Mouse (Mus musculus): Measurements from ENCODE around the gene Bcl7c. TPM values are rescaled to one million over a fixed set of nuclear protein-coding genes. Genes with fewer than 3 reads are reported as not detected.

Gene Bcl7c
- polyA plus RNA-seq, 1 experiment from 2014 or later = 34.4 TPM

DNA sequence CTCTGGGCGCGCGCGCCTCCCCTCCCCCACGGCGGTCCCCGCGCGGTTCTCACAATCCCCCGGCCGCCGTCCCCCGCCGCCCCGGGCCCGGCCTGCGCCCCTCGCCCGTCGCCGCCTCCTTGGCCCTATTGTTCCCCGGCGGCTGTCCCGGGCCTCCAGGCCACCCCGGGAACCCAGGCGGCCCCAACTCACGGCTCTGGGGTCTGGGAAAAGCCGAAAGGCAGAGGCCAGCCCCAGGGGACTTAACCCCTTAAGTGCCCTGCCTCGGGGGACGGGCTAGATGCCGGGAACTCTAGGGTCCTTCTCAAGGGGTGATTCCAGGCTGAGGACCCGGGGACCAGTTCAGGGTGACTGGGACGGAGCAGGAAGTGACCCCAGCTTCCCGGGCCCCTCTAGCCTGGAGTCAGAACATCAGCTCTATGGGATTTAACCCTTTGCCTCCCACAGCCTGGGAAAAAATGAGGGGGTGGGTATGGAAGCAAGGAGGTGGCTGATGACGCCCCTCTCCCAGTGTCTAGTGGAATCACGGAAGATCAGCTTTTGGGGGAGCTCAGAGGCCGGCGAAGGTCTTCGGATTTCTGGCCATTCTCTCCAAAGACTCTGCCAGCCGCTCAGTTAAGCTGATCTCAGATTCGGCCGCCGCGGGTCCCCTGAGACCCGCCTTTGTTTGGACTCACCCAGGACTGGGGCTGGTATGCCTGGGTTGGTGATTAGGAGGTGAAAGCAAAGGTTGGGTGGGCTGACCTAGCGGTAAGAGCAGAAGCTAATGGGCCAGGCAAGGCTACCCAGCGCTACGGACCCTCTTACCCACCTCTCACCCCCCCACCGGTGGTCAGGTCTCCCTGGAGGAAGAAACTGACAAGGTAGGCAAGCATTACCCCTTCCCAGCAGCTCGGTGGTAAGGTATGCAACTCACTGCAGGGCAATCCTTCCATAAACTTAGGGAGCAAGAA, 93.6 kb downstream of the Bcl7c start, which contains the start of gene Zfp629:
Gene Zfp629 (minus strand): TSS at position 907 of the 953 bp plus-strand sequence.
- peak within 1 kb of the TSS; percentile 91 for H3K27ac ChIP-seq (ENCODE audit: low read depth, low read length)
- peak within 1 kb of the TSS; percentile 99 for H3K4me3 ChIP-seq (ENCODE audit: low read depth, low read length)
- peak within 1 kb of the TSS; percentile 67 for H3K4me2 ChIP-seq
- WGBS (ENCODE audit: insufficient replicate concordance) = 0% methylated on average over 24 of the region's 50 CpGs
- ATAC-seq (replicated peaks; ENCODE audit: insufficient number of reproducible peaks, low FRiP score, low TSS enrichment) = peak; percentile 79
- H3K4me1 ChIP-seq (ENCODE audit: control insufficient read depth, insufficient read depth, low read length) = peaks cover 8% of the 10 kb centered on the region
- peaks cover 17% of the 10 kb centered on the region for H3K9me3 ChIP-seq (replicated peaks; ENCODE audit: control insufficient read depth, low read length)
- H3K27me3 ChIP-seq (ENCODE audit: control insufficient read depth, insufficient read depth, low read length) = no peaks in the 10 kb centered on the region
- peak within 1 kb of the TSS; percentile 98 for H3K9ac ChIP-seq (ENCODE audit: low read depth, low read length)
- peaks cover 28% of the 10 kb centered on the region for H3K36me3 ChIP-seq (ENCODE audit: control insufficient read depth, insufficient read depth, low read length)

DNA sequence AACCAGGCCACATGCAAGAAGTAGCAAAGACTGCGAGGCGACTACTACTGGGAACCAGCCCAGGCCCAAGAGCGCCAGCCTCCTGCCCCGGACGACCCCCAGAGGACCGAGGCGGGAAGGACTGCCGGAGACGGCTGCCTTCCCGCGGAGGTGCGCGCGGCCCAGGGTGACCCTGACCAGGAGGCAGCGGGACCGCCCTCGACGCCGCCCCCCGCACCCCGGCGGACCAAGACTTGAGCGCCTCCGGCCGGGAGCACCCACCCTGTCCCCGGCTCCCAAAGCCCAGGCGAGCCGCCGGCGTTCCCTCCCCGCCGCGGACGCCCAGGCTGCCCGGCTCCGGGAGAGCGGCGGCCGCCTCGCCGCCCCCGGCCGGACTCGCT, 94.2 kb downstream of the Bcl7c start:
- peak; percentile 61 for ATAC-seq (replicated peaks; ENCODE audit: insufficient number of reproducible peaks, low FRiP score, low TSS enrichment)
- no peaks in the 10 kb centered on the region for H3K27me3 ChIP-seq (ENCODE audit: control insufficient read depth, insufficient read depth, low read length)
- H3K9ac ChIP-seq (ENCODE audit: low read depth, low read length) = peak overlapping the region; percentile 98
- peak overlapping the region; percentile 91 for H3K27ac ChIP-seq (ENCODE audit: low read depth, low read length)
- WGBS (ENCODE audit: insufficient replicate concordance) = under 1% methylated on average over 20 of the region's 44 CpGs
- H3K36me3 ChIP-seq (ENCODE audit: control insufficient read depth, insufficient read depth, low read length) = peaks cover 35% of the 10 kb centered on the region
- H3K4me3 ChIP-seq (ENCODE audit: low read depth, low read length) = peak overlapping the region; percentile 99
- H3K9me3 ChIP-seq (replicated peaks; ENCODE audit: control insufficient read depth, low read length) = peaks cover 19% of the 10 kb centered on the region
- peaks cover 8% of the 10 kb centered on the region for H3K4me1 ChIP-seq (ENCODE audit: control insufficient read depth, insufficient read depth, low read length)
- peak overlapping the region; percentile 67 for H3K4me2 ChIP-seq

DNA sequence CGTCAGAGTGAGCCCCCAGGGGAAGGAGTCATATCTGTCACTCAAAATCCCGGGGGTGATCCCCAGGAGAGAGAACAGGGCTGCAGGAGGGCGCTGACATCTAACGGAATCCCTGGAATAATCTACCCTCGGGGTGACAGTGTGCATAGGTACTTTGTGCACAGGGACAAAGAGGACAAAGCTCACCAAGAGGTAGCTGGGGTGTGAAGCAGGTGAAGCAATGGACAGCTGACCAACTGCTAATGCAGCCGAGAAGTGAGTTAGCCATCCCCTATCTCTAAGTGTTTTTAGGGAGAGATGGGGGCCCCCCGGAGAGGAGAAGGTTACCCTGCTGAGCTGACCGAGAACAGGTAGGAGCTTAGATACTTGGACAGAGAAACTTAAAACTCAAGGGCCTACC, 94.6 kb downstream of the Bcl7c start:
- Histone ChIP-seq H3K27ac (ENCODE audit: low read depth, low read length) (peak overlapping the region; percentile 91), H3K4me2 (peak overlapping the region; percentile 67), H3K36me3 (ENCODE audit: control insufficient read depth, insufficient read depth, low read length) (peaks cover 36% of the 10 kb centered on the region), H3K4me1 (ENCODE audit: control insufficient read depth, insufficient read depth, low read length) (peaks cover 8% of the 10 kb centered on the region), H3K9me3 (replicated peaks; ENCODE audit: control insufficient read depth, low read length) (peaks cover 19% of the 10 kb centered on the region), H3K27me3 (ENCODE audit: control insufficient read depth, insufficient read depth, low read length) (no peaks in the 10 kb centered on the region), H3K9ac (ENCODE audit: low read depth, low read length) (peak overlapping the region; percentile 98), H3K4me3 (ENCODE audit: low read depth, low read length) (peak overlapping the region; percentile 99)
- ATAC-seq (replicated peaks; ENCODE audit: insufficient number of reproducible peaks, low FRiP score, low TSS enrichment) = no peak
- 28% methylated on average over 8 of the region's 8 CpGs for WGBS (ENCODE audit: insufficient replicate concordance)

DNA sequence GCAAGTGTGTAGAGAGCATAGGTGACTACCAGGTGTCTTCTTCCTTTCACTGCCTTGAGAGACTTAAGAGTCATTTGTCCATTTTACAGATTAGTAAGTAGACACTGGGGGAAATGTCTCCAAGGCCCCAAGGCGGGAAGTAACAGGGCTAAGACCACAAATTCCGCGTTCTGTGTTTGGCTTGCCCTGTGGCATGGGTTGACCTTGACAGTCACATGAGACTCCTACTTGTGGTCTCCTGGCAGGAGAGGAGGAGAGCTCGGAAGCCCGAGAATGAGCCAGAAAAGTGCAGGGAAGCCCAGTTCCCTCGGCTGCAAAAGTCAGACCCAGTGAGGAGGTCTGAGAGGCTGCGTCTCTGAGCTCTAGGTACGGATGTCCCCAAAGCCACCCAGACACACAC, 95.2 kb downstream of the Bcl7c start:
- ATAC-seq (replicated peaks; ENCODE audit: insufficient number of reproducible peaks, low FRiP score, low TSS enrichment) = no peak
- Histone ChIP-seq H3K9ac (ENCODE audit: low read depth, low read length) (no peak overlapping the region), H3K4me2 (peak overlapping the region; percentile 67), H3K4me1 (ENCODE audit: control insufficient read depth, insufficient read depth, low read length) (peaks cover 8% of the 10 kb centered on the region), H3K27me3 (ENCODE audit: control insufficient read depth, insufficient read depth, low read length) (no peaks in the 10 kb centered on the region), H3K36me3 (ENCODE audit: control insufficient read depth, insufficient read depth, low read length) (peaks cover 40% of the 10 kb centered on the region), H3K9me3 (replicated peaks; ENCODE audit: control insufficient read depth, low read length) (peaks cover 19% of the 10 kb centered on the region), H3K27ac (ENCODE audit: low read depth, low read length) (no peak overlapping the region), H3K4me3 (ENCODE audit: low read depth, low read length) (peak overlapping the region; percentile 99; the same call in 1 of the 2 replicates)
- WGBS (ENCODE audit: insufficient replicate concordance) = 78% methylated on average over 8 of the region's 8 CpGs

DNA sequence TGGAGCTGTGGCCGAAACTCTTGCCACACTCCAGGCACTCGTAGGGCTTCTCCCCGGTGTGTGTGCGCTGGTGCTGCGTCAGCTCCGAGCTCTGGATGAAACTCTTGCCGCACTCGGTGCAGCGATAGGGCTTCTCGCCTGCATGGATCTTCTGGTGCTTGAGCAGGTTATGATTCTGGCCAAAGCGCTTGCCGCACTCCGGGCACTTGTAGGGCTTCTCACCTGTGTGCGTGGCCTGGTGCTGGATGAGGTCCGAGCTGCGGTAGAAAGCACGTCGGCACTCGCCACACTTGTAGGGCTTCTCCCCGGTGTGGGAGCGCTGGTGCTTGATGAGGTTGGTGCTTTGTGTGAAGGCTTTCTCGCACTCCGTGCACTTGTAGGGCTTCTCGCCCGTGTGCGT, 97.2 kb downstream of the Bcl7c start:
- H3K4me2 ChIP-seq = no peak overlapping the region
- H3K36me3 ChIP-seq (ENCODE audit: control insufficient read depth, insufficient read depth, low read length) = peaks cover 47% of the 10 kb centered on the region
- no peak overlapping the region for H3K9ac ChIP-seq (ENCODE audit: low read depth, low read length)
- H3K4me3 ChIP-seq (ENCODE audit: low read depth, low read length) = no peak overlapping the region
- no peaks in the 10 kb centered on the region for H3K27me3 ChIP-seq (ENCODE audit: control insufficient read depth, insufficient read depth, low read length)
- no peak for ATAC-seq (replicated peaks; ENCODE audit: insufficient number of reproducible peaks, low FRiP score, low TSS enrichment)
- H3K27ac ChIP-seq (ENCODE audit: low read depth, low read length) = no peak overlapping the region
- peaks cover 19% of the 10 kb centered on the region for H3K9me3 ChIP-seq (replicated peaks; ENCODE audit: control insufficient read depth, low read length)
- 94% methylated on average over 26 of the region's 26 CpGs for WGBS (ENCODE audit: insufficient replicate concordance)
- H3K4me1 ChIP-seq (ENCODE audit: control insufficient read depth, insufficient read depth, low read length) = peaks cover 8% of the 10 kb centered on the region

MicroRNA genes within 50 kb of the gene (microRNA counts, 519-probe panel; counts per million panel counts)
- microRNA mmu-miR-762 = 32.2 counts per million

Small RNAs within 50 kb of the gene (microRNA-seq; reads per million reads assigned to microRNA genes)
- gene Mir762 (ENCODE audit: borderline number of aligned reads) = 0.20 reads per million

Other genes with a start within 250 kb of the Bcl7c start
- gene Prr14, start 249.3 kb downstream of the Bcl7c start, polyA plus RNA-seq (2014; fragmentation: Nextera tagmentation; extraction: Ambion mirVana) = 39.7 and 41.1 TPM in 2 replicates
- gene Fbrs, start 229.7 kb downstream of the Bcl7c start, polyA plus RNA-seq (2014; fragmentation: Nextera tagmentation; extraction: Ambion mirVana) = 9.9 and 11.1 TPM in 2 replicates
- 36.8 and 46.6 TPM in 2 replicates for gene Srcap, start 196.9 kb downstream of the Bcl7c start, polyA plus RNA-seq (2014; fragmentation: Nextera tagmentation; extraction: Ambion mirVana)
- 9.8 and 12.6 TPM in 2 replicates for gene Gm42715, start 189.3 kb downstream of the Bcl7c start, polyA plus RNA-seq (2014; fragmentation: Nextera tagmentation; extraction: Ambion mirVana)
- gene Tmem265, start 147.5 kb downstream of the Bcl7c start, polyA plus RNA-seq (2014; fragmentation: Nextera tagmentation; extraction: Ambion mirVana) = 3.0 and 5.6 TPM in 2 replicates
- gene Phkg2, start 135.6 kb downstream of the Bcl7c start, polyA plus RNA-seq (2014; fragmentation: Nextera tagmentation; extraction: Ambion mirVana) = 41.5 and 44.9 TPM in 2 replicates
- 8.7 and 10.0 TPM in 2 replicates for gene Ccdc189, start 120.3 kb downstream of the Bcl7c start, polyA plus RNA-seq (2014; fragmentation: Nextera tagmentation; extraction: Ambion mirVana)
- gene Rnf40, start 120.2 kb downstream of the Bcl7c start, polyA plus RNA-seq (2014; fragmentation: Nextera tagmentation; extraction: Ambion mirVana) = 23.4 and 27.6 TPM in 2 replicates
- 11.2 and 12.0 TPM in 2 replicates for gene Zfp629, start 93.1 kb downstream of the Bcl7c start, polyA plus RNA-seq (2014; fragmentation: Nextera tagmentation; extraction: Ambion mirVana)
- gene Ctf1, start 3.8 kb upstream of the Bcl7c start, polyA plus RNA-seq (2014; fragmentation: Nextera tagmentation; extraction: Ambion mirVana) = 4.7 and 4.9 TPM in 2 replicates
- 0.32 TPM in 1 of 2 replicates, not detected in the other for gene Ctf2, start 23.2 kb upstream of the Bcl7c start, polyA plus RNA-seq (2014; fragmentation: Nextera tagmentation; extraction: Ambion mirVana)
- gene Fbxl19, start 35.6 kb upstream of the Bcl7c start, polyA plus RNA-seq (2014; fragmentation: Nextera tagmentation; extraction: Ambion mirVana) = 2.5 and 3.3 TPM in 2 replicates
- gene Orai3, start 60.9 kb upstream of the Bcl7c start, polyA plus RNA-seq (2014; fragmentation: Nextera tagmentation; extraction: Ambion mirVana) = 13.3 and 14.5 TPM in 2 replicates
- 16.9 and 20.8 TPM in 2 replicates for gene Setd1a, start 67.7 kb upstream of the Bcl7c start, polyA plus RNA-seq (2014; fragmentation: Nextera tagmentation; extraction: Ambion mirVana)
- 0.46 TPM in 1 of 2 replicates, not detected in the other for gene Gm49388, start 76.7 kb upstream of the Bcl7c start, polyA plus RNA-seq (2014; fragmentation: Nextera tagmentation; extraction: Ambion mirVana)
- gene Hsd3b7, start 91.7 kb upstream of the Bcl7c start, polyA plus RNA-seq (2014; fragmentation: Nextera tagmentation; extraction: Ambion mirVana) = 18.1 and 23.5 TPM in 2 replicates
- 20.5 and 22.8 TPM in 2 replicates for gene Stx4a, start 115.4 kb upstream of the Bcl7c start, polyA plus RNA-seq (2014; fragmentation: Nextera tagmentation; extraction: Ambion mirVana)
- 1.4 and 1.8 TPM in 2 replicates for gene Stx1b, start 115.6 kb upstream of the Bcl7c start, polyA plus RNA-seq (2014; fragmentation: Nextera tagmentation; extraction: Ambion mirVana)
- 10.1 and 12.0 TPM in 2 replicates for gene Zfp646, start 167.3 kb upstream of the Bcl7c start, polyA plus RNA-seq (2014; fragmentation: Nextera tagmentation; extraction: Ambion mirVana)
- 10.1 and 11.5 TPM in 2 replicates for gene Zfp668, start 167.9 kb upstream of the Bcl7c start, polyA plus RNA-seq (2014; fragmentation: Nextera tagmentation; extraction: Ambion mirVana)
- gene Prss53, start 182.0 kb upstream of the Bcl7c start, polyA plus RNA-seq (2014; fragmentation: Nextera tagmentation; extraction: Ambion mirVana) = 0.90 and 2.0 TPM in 2 replicates
- gene Gm21974, start 186.5 kb upstream of the Bcl7c start, polyA plus RNA-seq (2014; fragmentation: Nextera tagmentation; extraction: Ambion mirVana) = not detected in 2 replicates
- 98.7 and 101 TPM in 2 replicates for gene Vkorc1, start 186.7 kb upstream of the Bcl7c start, polyA plus RNA-seq (2014; fragmentation: Nextera tagmentation; extraction: Ambion mirVana)
- 166 and 174 TPM in 2 replicates for gene Bckdk, start 195.1 kb upstream of the Bcl7c start, polyA plus RNA-seq (2014; fragmentation: Nextera tagmentation; extraction: Ambion mirVana)
- gene Kat8, start 203.6 kb upstream of the Bcl7c start, polyA plus RNA-seq (2014; fragmentation: Nextera tagmentation; extraction: Ambion mirVana) = 30.7 and 32.6 TPM in 2 replicates
- gene Prss8, start 221.2 kb upstream of the Bcl7c start, polyA plus RNA-seq (2014; fragmentation: Nextera tagmentation; extraction: Ambion mirVana) = 0.94 and 0.96 TPM in 2 replicates
- 10.3 and 10.6 TPM in 2 replicates for gene Prss36, start 237.8 kb upstream of the Bcl7c start, polyA plus RNA-seq (2014; fragmentation: Nextera tagmentation; extraction: Ambion mirVana)